Mouse (Mus musculus) gastrocnemius, postnatal 4 days (tissue): Measurements from ENCODE around the gene Mdga1. TPM values are rescaled to one million over a fixed set of nuclear protein-coding genes. Genes with fewer than 3 reads are reported as not detected.

Experiments
- DNase-seq, 2 experiments: peaks; one replicate each; pipeline ENCODE4 v3.0.0; 2021 to 2022; ENCODE audit warnings: low spot score in 2 of 2, mixed read lengths in 2 of 2
- total RNA-seq, 2 experiments: library from RNA; stranded (reverse); gene quantifications; 2 replicates each; pipeline ENCODE4 v1.2.3; 2021

The Mdga1 gene
- total RNA-seq, 2 experiments from 2014 or later = 33.5 to 43.2 TPM

GRCm38 (mm10) chr17:29983190-29983589, 13.3 kb upstream of the Mdga1 start:
- no peak for DNase-seq

GRCm38 (mm10) chr17:29981568-29981967, 11.7 kb upstream of the Mdga1 start:
- no peak for DNase-seq

- no peak for DNase-seq
Observed at GRCm38 (mm10) chr17:29979841-29980240, 10.0 kb upstream of the Mdga1 start.

- no peak for DNase-seq
Observed at GRCm38 (mm10) chr17:29979020-29979419, 9.1 kb upstream of the Mdga1 start.

- DNase-seq = peak; percentile 88 to 89
Observed at GRCm38 (mm10) chr17:29975731-29976130, 5.8 kb upstream of the Mdga1 start.

GRCm38 (mm10) chr17:29973226-29973625, 3.3 kb upstream of the Mdga1 start:
- no peak for DNase-seq

GRCm38 (mm10) chr17:29971761-29972432, 2.0 kb upstream of the Mdga1 start:
- DNase-seq = no peak

GRCm38 (mm10) chr17:29965506-29965905, 4.4 kb downstream of the Mdga1 start:
- no peak for DNase-seq

- no peak for DNase-seq
Observed at GRCm38 (mm10) chr17:29963730-29964259, 6.1 kb downstream of the Mdga1 start.

- no peak for DNase-seq
Observed at GRCm38 (mm10) chr17:29955880-29956279, 14.0 kb downstream of the Mdga1 start.

GRCm38 (mm10) chr17:29954316-29954715, 15.6 kb downstream of the Mdga1 start:
- no peak for DNase-seq

- DNase-seq = no peak
Observed at GRCm38 (mm10) chr17:29951100-29951499, 18.8 kb downstream of the Mdga1 start.

GRCm38 (mm10) chr17:29950574-29950973, 19.3 kb downstream of the Mdga1 start:
- DNase-seq = no peak

- no peak for DNase-seq
Observed at GRCm38 (mm10) chr17:29947271-29947714, 22.6 kb downstream of the Mdga1 start.

- DNase-seq = no peak
Observed at GRCm38 (mm10) chr17:29944376-29944775, 25.5 kb downstream of the Mdga1 start.

- peak; percentile 41 to 74 for DNase-seq
Observed at GRCm38 (mm10) chr17:29939011-29939410, 30.9 kb downstream of the Mdga1 start.

GRCm38 (mm10) chr17:29937350-29937781, 32.5 kb downstream of the Mdga1 start:
- DNase-seq = no peak

GRCm38 (mm10) chr17:29934133-29934851, 35.6 kb downstream of the Mdga1 start:
- no peak for DNase-seq

GRCm38 (mm10) chr17:29932753-29933152, 37.1 kb downstream of the Mdga1 start:
- no peak for DNase-seq

- no peak for DNase-seq
Observed at GRCm38 (mm10) chr17:29931224-29931945, 38.5 kb downstream of the Mdga1 start.

GRCm38 (mm10) chr17:29928751-29929237, 41.1 kb downstream of the Mdga1 start:
- DNase-seq = no peak
